Mouse (Mus musculus) ovary, adult 18-20 months (tissue): ENCODE data around the gene Hic2.

Experiments
- DNase-seq: peaks from one replicate; pipeline ENCODE4 v3.0.0; 2022; ENCODE audit warnings: low spot score, mixed read lengths

Gene Hic2

DNA sequence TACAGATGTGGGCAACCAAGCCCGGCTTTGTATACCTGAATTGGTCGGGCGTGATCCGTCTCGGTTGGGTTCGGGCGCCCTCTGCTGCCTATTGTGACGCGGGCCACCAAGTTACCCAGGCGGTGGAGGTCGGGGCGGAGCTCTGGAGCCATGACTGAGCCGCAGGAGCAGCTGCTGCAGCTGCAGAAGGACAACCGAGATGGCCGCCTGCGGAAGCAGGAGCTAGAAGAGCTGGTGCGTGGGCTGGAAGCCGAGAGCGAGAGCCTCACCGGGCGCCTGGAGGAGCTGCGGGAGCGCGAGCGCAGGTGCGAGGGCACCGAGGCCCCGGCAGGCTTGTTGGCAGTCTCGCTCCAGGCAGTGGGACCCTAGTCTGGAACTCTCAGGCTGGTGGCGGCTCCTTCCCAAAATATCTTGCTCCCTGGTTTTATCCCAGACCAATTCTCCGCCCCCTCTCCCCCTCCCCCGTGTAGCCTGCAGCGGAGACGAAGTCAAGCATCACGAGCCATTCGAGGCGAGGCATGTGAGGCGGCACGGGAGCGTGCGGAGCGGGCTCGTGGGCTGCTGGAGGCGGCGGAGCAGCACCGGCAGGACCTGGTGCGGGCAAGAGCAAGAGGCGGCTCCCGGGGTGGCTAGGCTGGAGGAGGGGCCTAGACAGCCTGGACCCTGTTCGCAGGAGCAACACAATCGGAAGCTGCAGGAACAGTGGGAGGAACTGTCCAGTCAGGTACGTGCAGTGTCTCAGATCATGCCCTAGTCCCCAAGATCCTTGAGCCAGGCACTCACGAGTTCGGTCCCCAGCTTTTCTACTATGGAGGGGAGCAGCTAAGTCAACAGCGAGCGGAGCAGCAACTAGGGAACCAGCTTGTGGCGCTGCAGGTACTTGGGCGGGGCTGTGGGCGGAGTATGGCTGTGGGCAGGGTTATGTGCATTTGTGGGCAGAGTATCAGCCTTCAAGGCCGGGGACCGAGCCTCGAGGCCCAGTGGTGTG, 43.1 kb downstream of the Hic2 start:
- DNase-seq, result peak; percentile 81

DNA sequence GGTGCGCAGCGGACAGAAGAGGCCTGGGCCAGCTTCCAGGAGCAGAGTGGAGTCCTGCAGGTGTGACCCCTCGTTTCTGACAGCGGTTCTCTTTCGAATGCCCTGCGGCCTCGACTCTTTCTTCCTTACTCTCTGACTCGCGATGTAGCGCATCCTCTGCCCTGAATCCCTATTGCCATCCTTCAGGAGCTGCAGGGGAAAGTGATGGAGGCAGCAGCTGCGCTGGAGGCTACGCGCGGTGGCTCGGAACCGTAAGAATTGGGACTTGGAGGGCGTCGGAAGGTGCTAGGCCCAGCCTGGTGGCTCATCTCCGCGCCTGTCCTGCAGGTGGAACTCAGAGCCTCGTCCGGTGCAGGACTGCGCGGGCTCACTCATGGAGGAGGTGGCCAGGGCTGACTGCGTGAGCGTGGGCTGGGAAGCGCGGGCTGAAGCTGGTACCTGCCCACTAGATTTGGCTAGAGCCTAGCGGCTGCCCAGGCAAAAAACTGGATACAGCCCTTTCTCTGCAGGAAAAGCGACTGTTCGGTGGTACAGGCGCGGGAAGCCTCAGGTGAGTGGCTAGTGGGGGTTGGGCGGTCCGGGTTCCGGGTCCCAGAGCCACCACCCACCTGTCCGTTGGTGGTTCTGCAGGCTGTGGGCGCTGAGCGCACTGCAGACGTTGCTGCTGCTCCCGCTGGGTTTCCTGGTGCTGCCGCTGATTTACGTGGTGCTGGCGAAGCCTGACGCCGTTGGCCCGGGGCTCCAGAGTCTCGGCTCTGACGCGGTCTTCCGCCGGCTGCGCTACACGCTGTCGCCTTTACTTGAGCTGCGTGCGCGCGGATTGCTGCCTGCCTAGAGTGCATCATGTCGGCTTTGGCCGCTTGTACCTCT, 44.2 kb downstream of the Hic2 start:
- no peak for DNase-seq

DNA sequence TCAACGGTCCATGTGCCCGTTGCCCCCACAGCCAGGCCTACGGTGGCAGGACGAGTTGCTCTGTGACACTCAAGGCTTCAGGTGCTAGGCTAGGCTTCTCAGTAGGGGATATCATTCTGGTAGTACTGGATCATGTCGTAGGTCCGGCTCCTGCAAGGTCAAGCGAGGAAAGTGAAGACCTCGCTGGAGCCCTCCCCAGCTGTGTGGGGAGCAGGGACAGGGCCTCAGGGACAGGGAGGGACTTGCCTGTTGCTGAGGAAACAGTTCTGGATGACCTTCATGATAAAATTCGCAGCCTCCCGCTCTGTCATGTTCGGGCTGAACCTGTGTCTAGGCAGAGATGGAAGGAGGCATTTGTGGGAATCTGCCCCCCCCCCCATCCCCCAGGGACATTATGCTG, 47.1 kb downstream of the Hic2 start:
- DNase-seq, result peak; percentile 47

DNA sequence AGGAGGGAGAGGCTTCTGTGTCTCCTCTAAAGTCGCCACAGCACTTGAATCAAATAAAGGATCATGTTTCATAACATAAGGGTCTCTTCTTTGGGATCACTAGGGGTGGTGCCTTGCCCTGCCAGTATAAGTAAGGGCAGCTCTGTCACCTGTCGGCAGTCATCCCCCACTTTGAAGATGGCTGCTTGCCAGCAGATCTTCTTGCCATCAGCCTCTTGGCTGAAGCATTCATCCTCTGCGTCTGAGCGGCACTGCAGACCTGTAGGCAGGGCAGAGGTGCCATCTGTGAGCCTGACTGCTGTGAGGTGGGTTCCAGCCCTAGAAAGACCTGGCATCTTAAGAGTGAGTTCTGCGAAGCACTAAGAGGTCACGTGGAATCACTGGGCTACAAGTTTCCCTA, 49.8 kb downstream of the Hic2 start:
- no peak for DNase-seq

DNA sequence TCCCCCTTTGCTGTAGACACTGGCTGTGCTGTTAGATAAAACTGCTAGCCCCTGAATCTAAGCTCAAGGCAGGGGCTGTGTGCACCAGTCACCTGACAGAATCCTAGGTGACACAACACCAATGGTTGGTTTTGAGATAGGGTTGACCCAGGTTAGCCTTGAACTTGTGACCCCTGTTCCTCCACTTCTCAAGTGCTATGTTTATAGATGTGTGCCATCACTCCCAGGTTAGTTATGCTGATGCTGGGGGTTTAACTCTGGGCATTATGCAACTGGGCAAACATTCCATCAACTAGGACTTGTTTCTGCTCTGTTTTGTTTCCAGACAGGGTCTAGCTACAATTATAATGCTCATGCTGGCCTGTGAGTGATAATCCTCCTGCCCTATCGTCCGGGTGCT, 53.7 kb downstream of the Hic2 start:
- DNase-seq, result no peak

DNA sequence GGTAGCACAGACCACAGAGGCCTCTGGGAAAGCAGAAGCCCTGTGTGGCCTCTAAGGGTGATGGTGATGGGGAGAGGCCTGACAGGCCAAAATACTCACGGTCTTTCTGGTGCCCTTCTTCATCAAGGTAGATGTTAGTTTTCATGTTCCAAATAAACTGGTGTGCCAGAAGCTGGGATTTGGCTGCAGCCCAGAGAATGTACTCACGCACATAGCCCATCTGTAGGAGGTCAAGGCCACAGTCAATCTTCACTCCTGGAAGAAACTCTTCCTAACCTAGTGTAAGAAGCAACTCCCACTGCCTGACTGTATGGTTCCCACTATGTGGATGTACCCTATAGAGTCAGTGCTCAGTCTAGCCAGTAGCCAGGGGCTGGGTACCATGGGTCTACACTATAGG, 57.6 kb downstream of the Hic2 start:
- no peak for DNase-seq

DNA sequence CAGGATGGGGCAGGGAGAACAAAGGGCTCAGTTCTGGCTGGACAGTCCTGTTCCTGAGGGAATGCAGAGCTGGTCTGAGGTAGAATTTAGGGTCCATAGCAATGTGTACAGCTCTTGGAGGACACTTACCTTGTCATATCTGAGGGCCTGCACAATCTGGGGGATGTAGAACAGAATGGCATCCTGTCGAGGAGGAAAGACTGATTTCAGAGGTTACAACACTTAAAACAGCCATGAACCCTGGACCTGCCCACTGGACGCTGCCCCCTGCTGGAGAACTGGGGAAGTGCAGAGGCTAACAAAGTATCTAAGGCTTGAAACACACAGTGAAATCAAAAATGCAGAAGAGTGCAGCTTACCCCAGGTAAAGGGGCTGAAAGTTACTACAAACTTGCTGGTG, 59.4 kb downstream of the Hic2 start:
- DNase-seq, result no peak

DNA sequence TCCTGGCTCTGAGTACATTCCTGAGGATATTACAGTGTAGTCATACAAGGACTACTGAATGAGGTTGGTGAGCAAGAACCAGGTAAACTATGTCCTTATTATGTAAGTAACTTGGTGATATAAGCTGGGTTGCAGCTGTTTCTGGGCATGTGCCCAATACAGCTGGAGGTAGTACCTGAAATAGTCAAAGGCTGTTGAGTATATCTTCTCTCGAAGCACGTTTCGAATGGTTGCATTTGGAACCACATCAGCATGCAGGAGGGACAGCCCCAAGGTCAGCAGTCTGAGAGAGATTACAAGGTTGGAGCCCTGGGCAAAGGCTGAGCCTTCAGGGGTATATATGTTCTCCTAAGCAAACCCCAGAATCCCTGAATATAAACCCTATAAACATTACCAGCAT, 67.4 kb downstream of the Hic2 start:
- no peak for DNase-seq

DNA sequence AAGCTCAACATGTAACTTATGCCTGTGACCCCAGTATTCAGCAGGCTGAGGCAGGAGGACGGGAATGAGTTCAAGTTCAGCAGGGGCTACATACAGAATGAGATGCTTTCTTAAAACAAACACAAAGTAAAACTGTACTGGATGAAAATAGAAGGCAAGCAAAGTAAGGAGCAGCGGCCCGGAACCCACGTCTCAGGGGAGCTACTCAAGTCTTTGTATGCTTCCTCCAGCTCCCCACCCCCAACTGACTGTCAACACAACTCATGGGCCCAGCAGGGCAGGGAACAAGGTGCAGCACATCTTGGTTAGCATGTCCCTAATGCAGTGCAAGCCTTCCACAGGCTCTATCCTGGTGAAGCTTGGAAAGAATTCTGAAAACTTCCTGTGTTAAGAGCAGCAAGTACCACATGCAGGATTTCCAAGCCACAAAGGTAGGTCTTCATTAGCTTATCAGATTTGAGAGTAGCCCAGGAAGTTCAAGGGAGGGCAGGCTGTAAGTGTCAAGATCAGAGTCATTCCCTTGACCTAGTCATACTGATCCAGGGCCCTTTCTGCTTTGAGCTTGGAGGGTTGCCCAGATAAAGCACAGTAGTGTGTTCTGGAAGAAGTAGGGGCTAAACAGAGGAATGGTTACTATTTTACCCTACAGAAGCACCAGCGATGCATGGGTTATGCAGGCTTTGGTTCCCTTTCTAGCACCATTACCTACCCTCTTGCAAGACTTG, 70.3 kb downstream of the Hic2 start:
- no peak for DNase-seq

DNA sequence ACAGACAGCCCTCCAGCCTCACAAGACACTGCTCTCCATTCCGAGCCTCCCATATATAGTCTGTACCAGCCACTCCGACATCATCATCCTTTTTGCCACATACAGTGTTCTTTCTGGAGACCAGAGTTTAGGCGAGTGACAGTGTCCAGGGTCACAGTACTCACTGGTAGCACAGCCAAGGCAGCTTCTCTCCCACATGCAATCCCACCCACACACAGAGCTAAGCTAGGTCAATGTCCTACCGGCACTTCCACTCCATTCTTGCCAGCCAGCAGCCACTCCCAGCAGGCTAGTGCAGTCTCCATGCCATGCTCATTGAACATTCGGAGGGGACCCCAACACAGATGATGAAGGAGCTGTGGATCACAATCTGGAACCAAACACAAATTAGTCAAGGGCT, 74.1 kb downstream of the Hic2 start:
- DNase-seq, result no peak

DNA sequence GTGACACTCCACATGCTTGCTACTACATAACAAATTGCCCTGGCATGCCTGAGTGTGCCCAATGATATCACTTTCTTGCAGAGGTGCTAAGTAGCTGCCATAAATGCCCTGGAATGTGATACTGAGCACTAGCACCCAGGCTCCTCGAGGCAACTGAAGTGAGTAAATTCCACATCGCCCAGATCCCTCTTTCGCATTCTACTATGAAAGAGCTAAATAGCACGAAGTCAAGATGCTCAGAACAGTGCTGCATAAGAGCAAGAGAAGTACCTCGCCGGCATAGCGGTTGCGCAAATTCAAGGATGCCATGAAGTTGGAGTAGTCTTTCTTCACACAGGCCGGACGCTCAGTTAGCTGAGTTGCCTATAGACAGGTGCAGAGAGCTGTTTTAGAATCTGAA, 75.7 kb downstream of the Hic2 start:
- no peak for DNase-seq

DNA sequence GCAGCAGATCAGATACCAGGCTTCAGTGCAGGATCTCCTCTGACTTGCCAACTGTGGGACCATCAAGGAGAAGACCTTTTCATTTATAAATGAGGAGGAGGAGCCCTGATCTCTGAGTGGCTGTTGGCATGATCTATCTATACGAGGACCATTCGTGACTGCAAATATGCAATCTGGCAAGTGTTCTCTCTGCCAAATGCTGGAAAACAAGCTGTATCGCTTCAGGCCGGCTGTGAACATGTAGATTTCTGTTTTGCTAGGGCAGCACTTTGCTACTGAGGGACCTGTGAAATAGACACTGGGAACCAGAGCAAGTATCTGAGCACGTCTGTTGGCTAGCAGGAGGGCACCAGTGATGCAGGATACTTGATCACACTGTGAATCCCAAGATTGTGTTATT, 79.2 kb downstream of the Hic2 start:
- DNase-seq, result no peak
